Mouse (Mus musculus) T-cell, adult 2 months (primary cell): ENCODE data around the gene Atg16l1.
"Not testable (repeated sequence)": the region's sequence is repeated elsewhere in the genome, so short reads cannot be mapped to it uniquely, and the experiment has no call there.

Experiments used
- DNase-seq: peaks from one replicate; pipeline ENCODE4 v3.0.0; 2022; ENCODE audit warnings: low spot score

Gene Atg16l1

GRCm38 (mm10) chr1:87773336-87773735 lies 17.7 kb downstream of the Atg16l1 start:
- DNase-seq = no peak

- DNase-seq = no peak
Measured at GRCm38 (mm10) chr1:87774845-87775244, 19.2 kb downstream of the Atg16l1 start.

GRCm38 (mm10) chr1:87779204-87779785 lies 23.6 kb downstream of the Atg16l1 start:
- no peak for DNase-seq

- DNase-seq = no peak
Measured at GRCm38 (mm10) chr1:87785703-87786102, 30.0 kb downstream of the Atg16l1 start.

- no peak for DNase-seq
Measured at GRCm38 (mm10) chr1:87786251-87786650, 30.6 kb downstream of the Atg16l1 start.

GRCm38 (mm10) chr1:87789665-87790064 lies 34.0 kb downstream of the Atg16l1 start:
- no peak for DNase-seq

GRCm38 (mm10) chr1:87792438-87793137 lies 36.9 kb downstream of the Atg16l1 start:
- DNase-seq = no peak

- no peak for DNase-seq
Measured at GRCm38 (mm10) chr1:87793138-87793449, 37.4 kb downstream of the Atg16l1 start.

GRCm38 (mm10) chr1:87797702-87798101 lies 42.0 kb downstream of the Atg16l1 start:
- DNase-seq = no peak

GRCm38 (mm10) chr1:87798306-87798705 lies 42.6 kb downstream of the Atg16l1 start:
- no peak for DNase-seq

GRCm38 (mm10) chr1:87803576-87803975 lies 47.9 kb downstream of the Atg16l1 start, which contains the start of gene Sag:
Gene Sag, plus strand, starts transcription at chr1:87803680.
- no peak for DNase-seq

GRCm38 (mm10) chr1:87807751-87808150 lies 52.1 kb downstream of the Atg16l1 start:
- no peak for DNase-seq

GRCm38 (mm10) chr1:87811391-87811790 lies 55.7 kb downstream of the Atg16l1 start:
- DNase-seq = no peak

- no peak for DNase-seq
Measured at GRCm38 (mm10) chr1:87812061-87812460, 56.4 kb downstream of the Atg16l1 start.

GRCm38 (mm10) chr1:87813155-87813554 lies 57.5 kb downstream of the Atg16l1 start:
- DNase-seq = no peak

- DNase-seq = peak; percentile 58
Measured at GRCm38 (mm10) chr1:87813681-87814080, 58.0 kb downstream of the Atg16l1 start.

GRCm38 (mm10) chr1:87824420-87824995 lies 68.8 kb downstream of the Atg16l1 start:
- DNase-seq = no peak

- DNase-seq = no peak
Measured at GRCm38 (mm10) chr1:87825281-87825680, 69.6 kb downstream of the Atg16l1 start.

- DNase-seq = no peak
Measured at GRCm38 (mm10) chr1:87825991-87826390, 70.3 kb downstream of the Atg16l1 start.

- no peak for DNase-seq
Measured at GRCm38 (mm10) chr1:87826474-87826873, 70.8 kb downstream of the Atg16l1 start.

GRCm38 (mm10) chr1:87827476-87827875 lies 71.8 kb downstream of the Atg16l1 start:
- DNase-seq = not testable (repeated sequence)

GRCm38 (mm10) chr1:87828185-87828584 lies 72.5 kb downstream of the Atg16l1 start:
- DNase-seq = peak; percentile 87

- no peak for DNase-seq
Measured at GRCm38 (mm10) chr1:87828926-87829580, 73.4 kb downstream of the Atg16l1 start.
